Mouse (Mus musculus): ENCODE measurements at regions not wholly inside any gene's neighbourhood (a gene's known extent, or its start where the extent isn't known, plus 50 kb on each side); places are given as distances from the start of the nearest gene placed in this dataset.
"Not testable (repeated sequence)": the region's sequence is repeated elsewhere in the genome, so short reads cannot be mapped to it uniquely, and the experiment has no call there.

- TF ChIP-seq USF1 (IDR thresholded peaks at IDR 0.05; ENCODE audit: low read depth) (no peak), MYOD1 (IDR thresholded peaks at IDR 0.05; ENCODE audit: control insufficient read depth, insufficient read length, low read depth) (peak; percentile 92), CTCF (IDR thresholded peaks at IDR 0.05; ENCODE audit: control insufficient read depth, insufficient read depth, insufficient read length) (no peak), CEBPB (IDR thresholded peaks at IDR 0.05; ENCODE audit: low read depth) (no peak)
- Histone ChIP-seq H3K36me3 (ENCODE audit: control insufficient read depth, insufficient read depth) (no peaks in the 10 kb centered on the region), H3ac (ENCODE audit: control insufficient read depth, insufficient read length, low read depth) (no peak overlapping the region), H3K79me2 (ENCODE audit: control insufficient read depth, insufficient read depth) (no peaks in the 10 kb centered on the region), H3K27me3 (ENCODE audit: control insufficient read depth, insufficient read depth, insufficient read length) (no peaks in the 10 kb centered on the region), H3K79me3 (ENCODE audit: low read depth) (no peaks in the 10 kb centered on the region), H3K4me3 (ENCODE audit: insufficient read depth, poor library complexity, severe bottlenecking) (no peak overlapping the region)
Observed at GRCm38 (mm10) chr3:138645320-138645719, 96.7 kb upstream of the Tspan5 start.

GRCm38 (mm10) chr3:138649699-138650098 lies 92.3 kb upstream of the Tspan5 start:
- H3K79me3 ChIP-seq (ENCODE audit: low read depth): no peaks in the 10 kb centered on the region
- H3K79me2 ChIP-seq (ENCODE audit: control insufficient read depth, insufficient read depth): no peaks in the 10 kb centered on the region
- no peaks in the 10 kb centered on the region for H3K27me3 ChIP-seq (ENCODE audit: control insufficient read depth, insufficient read depth, insufficient read length)
- no peak overlapping the region for H3K4me3 ChIP-seq (ENCODE audit: insufficient read depth, poor library complexity, severe bottlenecking)
- H3ac ChIP-seq (ENCODE audit: control insufficient read depth, insufficient read length, low read depth): no peak overlapping the region
- H3K36me3 ChIP-seq (ENCODE audit: control insufficient read depth, insufficient read depth): no peaks in the 10 kb centered on the region
- TF ChIP-seq MYOD1 (IDR thresholded peaks at IDR 0.05; ENCODE audit: control insufficient read depth, insufficient read length, low read depth) (no peak), FOSL1 (IDR thresholded peaks at IDR 0.05; ENCODE audit: insufficient read depth, low read length, poor library complexity, severe bottlenecking) (no peak), USF1 (IDR thresholded peaks at IDR 0.05; ENCODE audit: low read depth) (no peak)

DNA sequence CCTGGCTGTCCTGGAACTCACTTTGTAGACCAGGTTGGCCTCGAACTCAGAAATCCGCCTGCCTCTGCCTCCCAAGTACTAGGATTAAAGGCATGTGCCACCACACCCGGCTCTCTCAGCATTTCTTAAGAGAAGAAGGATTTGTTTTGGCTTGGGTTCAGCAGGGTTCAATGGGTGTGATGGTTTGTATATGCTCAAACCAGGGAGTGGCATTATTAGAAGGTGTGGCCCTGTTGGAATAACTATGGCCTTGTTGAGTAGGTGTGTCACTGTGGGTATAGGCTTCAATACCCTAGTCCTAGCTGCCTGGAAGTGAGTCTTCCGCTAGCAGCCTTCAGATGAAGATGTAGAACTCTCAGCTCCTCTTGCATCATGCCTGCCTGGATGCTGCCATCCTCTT lies 91.3 kb upstream of the Tspan5 start:
- not testable (repeated sequence) for H3K79me3 ChIP-seq (ENCODE audit: low read depth); H3K36me3 ChIP-seq (ENCODE audit: control insufficient read depth, insufficient read depth); H3K27me3 ChIP-seq (ENCODE audit: control insufficient read depth, insufficient read depth, insufficient read length); H3ac ChIP-seq (ENCODE audit: control insufficient read depth, insufficient read length, low read depth); H3K79me2 ChIP-seq (ENCODE audit: control insufficient read depth, insufficient read depth); H3K4me3 ChIP-seq (ENCODE audit: insufficient read depth, poor library complexity, severe bottlenecking)

- Histone ChIP-seq H3K79me3 (ENCODE audit: low read depth) (no peaks in the 10 kb centered on the region), H3K36me3 (ENCODE audit: control insufficient read depth, insufficient read depth) (no peaks in the 10 kb centered on the region), H3ac (ENCODE audit: control insufficient read depth, insufficient read length, low read depth) (no peak overlapping the region), H3K27me3 (ENCODE audit: control insufficient read depth, insufficient read depth, insufficient read length) (no peaks in the 10 kb centered on the region), H3K79me2 (ENCODE audit: control insufficient read depth, insufficient read depth) (no peaks in the 10 kb centered on the region), H3K4me3 (ENCODE audit: insufficient read depth, poor library complexity, severe bottlenecking) (no peak overlapping the region)
- no peak for TF ChIP-seq USF1 (IDR thresholded peaks at IDR 0.05; ENCODE audit: low read depth)
- no peak for TF ChIP-seq MYOG (IDR thresholded peaks at IDR 0.05; ENCODE audit: control insufficient read depth, extremely low read depth, insufficient read length)
- TF ChIP-seq CTCF (IDR thresholded peaks at IDR 0.05; ENCODE audit: control insufficient read depth, insufficient read depth, insufficient read length): no peak
- no peak for TF ChIP-seq CEBPB (IDR thresholded peaks at IDR 0.05; ENCODE audit: low read depth)
- no peak for TF ChIP-seq MYOD1 (IDR thresholded peaks at IDR 0.05; ENCODE audit: control insufficient read depth, insufficient read length, low read depth)
- TF ChIP-seq FOSL1 (IDR thresholded peaks at IDR 0.05; ENCODE audit: insufficient read depth, low read length, poor library complexity, severe bottlenecking): no peak
- TF ChIP-seq MAX (IDR thresholded peaks at IDR 0.05): no peak
Observed at GRCm38 (mm10) chr3:138651361-138652205, 90.4 kb upstream of the Tspan5 start.

GRCm38 (mm10) chr3:138652206-138652605 lies 89.8 kb upstream of the Tspan5 start:
- Histone ChIP-seq H3K27me3 (ENCODE audit: control insufficient read depth, insufficient read depth, insufficient read length) (no peaks in the 10 kb centered on the region), H3K4me3 (ENCODE audit: insufficient read depth, poor library complexity, severe bottlenecking) (no peak overlapping the region), H3K79me3 (ENCODE audit: low read depth) (no peaks in the 10 kb centered on the region), H3K36me3 (ENCODE audit: control insufficient read depth, insufficient read depth) (no peaks in the 10 kb centered on the region), H3K79me2 (ENCODE audit: control insufficient read depth, insufficient read depth) (no peaks in the 10 kb centered on the region), H3ac (ENCODE audit: control insufficient read depth, insufficient read length, low read depth) (no peak overlapping the region)
- TF ChIP-seq CTCF (IDR thresholded peaks at IDR 0.05; ENCODE audit: control insufficient read depth, insufficient read depth, insufficient read length) (no peak), CEBPB (IDR thresholded peaks at IDR 0.05; ENCODE audit: low read depth) (no peak), USF1 (IDR thresholded peaks at IDR 0.05; ENCODE audit: low read depth) (no peak), FOSL1 (IDR thresholded peaks at IDR 0.05; ENCODE audit: insufficient read depth, low read length, poor library complexity, severe bottlenecking) (no peak), MAX (IDR thresholded peaks at IDR 0.05) (no peak), MYOD1 (IDR thresholded peaks at IDR 0.05; ENCODE audit: control insufficient read depth, insufficient read length, low read depth) (no peak), MYOG (IDR thresholded peaks at IDR 0.05; ENCODE audit: control insufficient read depth, extremely low read depth, insufficient read length) (no peak)

- no peaks in the 10 kb centered on the region for H3K36me3 ChIP-seq (ENCODE audit: control insufficient read depth, insufficient read depth)
- H3K79me2 ChIP-seq (ENCODE audit: control insufficient read depth, insufficient read depth): no peaks in the 10 kb centered on the region
- H3K79me3 ChIP-seq (ENCODE audit: low read depth): no peaks in the 10 kb centered on the region
- H3ac ChIP-seq (ENCODE audit: control insufficient read depth, insufficient read length, low read depth): no peak overlapping the region
- H3K27me3 ChIP-seq (ENCODE audit: control insufficient read depth, insufficient read depth, insufficient read length): no peaks in the 10 kb centered on the region
- TF ChIP-seq MYOG (IDR thresholded peaks at IDR 0.05; ENCODE audit: control insufficient read depth, extremely low read depth, insufficient read length): no peak
- TF ChIP-seq CEBPB (IDR thresholded peaks at IDR 0.05; ENCODE audit: low read depth): no peak
- no peak for TF ChIP-seq FOSL1 (IDR thresholded peaks at IDR 0.05; ENCODE audit: insufficient read depth, low read length, poor library complexity, severe bottlenecking)
- no peak for TF ChIP-seq MYOD1 (IDR thresholded peaks at IDR 0.05; ENCODE audit: control insufficient read depth, insufficient read length, low read depth)
- no peak for TF ChIP-seq CTCF (IDR thresholded peaks at IDR 0.05; ENCODE audit: control insufficient read depth, insufficient read depth, insufficient read length)
- no peak for TF ChIP-seq MAX (IDR thresholded peaks at IDR 0.05)
- no peak for TF ChIP-seq USF1 (IDR thresholded peaks at IDR 0.05; ENCODE audit: low read depth)
- no peak overlapping the region for H3K4me3 ChIP-seq (ENCODE audit: insufficient read depth, poor library complexity, severe bottlenecking)
Observed at GRCm38 (mm10) chr3:138652685-138653084, 89.3 kb upstream of the Tspan5 start.

All from C2C12 (cell line).